Mouse (Mus musculus) heart, adult 11 months (tissue): ENCODE measurements around the gene Pparg.
A peak's percentile ranks its signal among the peaks of the same experiment; 100 is the strongest.

Experiments
- DNase-seq: peaks from one replicate; pipeline ENCODE4 v3.0.0; 2022

Pparg gene

DNA sequence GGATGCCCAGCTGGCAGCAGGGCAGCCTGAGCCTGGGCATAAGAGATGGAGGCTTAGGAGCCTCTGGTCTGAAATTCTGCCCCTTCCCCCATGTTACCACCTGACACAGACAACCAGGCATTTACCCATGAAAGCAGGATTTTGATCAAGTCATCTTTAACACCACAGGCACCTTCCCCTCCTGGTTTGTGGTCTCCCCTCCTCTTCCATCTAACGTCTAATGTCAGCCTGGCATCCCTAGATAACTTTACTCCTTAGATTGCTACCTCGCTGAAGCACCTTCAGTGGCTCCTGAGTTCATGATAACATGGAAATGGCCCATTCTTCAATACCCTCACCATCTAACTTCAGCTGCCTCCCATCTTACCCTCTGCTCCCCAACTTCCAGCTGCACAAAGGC is 157.6 kb downstream of the Pparg start:
- DNase-seq = no peak

- peak; percentile 97 for DNase-seq
Measured at GRCm38 (mm10) chr6:115519275-115519699, 158.5 kb downstream of the Pparg start.

GRCm38 (mm10) chr6:115521923-115522322 is 161.2 kb downstream of the Pparg start:
- peak; percentile 93 for DNase-seq

- peak; percentile 97 for DNase-seq
Measured at GRCm38 (mm10) chr6:115522691-115523146, 162.0 kb downstream of the Pparg start.

- DNase-seq = peak; percentile 95
Measured at GRCm38 (mm10) chr6:115523201-115523600, 162.4 kb downstream of the Pparg start.

- no peak for DNase-seq
Measured at GRCm38 (mm10) chr6:115524449-115524990, 163.8 kb downstream of the Pparg start.

- no peak for DNase-seq
Measured at GRCm38 (mm10) chr6:115527418-115527817, 166.7 kb downstream of the Pparg start.

DNA sequence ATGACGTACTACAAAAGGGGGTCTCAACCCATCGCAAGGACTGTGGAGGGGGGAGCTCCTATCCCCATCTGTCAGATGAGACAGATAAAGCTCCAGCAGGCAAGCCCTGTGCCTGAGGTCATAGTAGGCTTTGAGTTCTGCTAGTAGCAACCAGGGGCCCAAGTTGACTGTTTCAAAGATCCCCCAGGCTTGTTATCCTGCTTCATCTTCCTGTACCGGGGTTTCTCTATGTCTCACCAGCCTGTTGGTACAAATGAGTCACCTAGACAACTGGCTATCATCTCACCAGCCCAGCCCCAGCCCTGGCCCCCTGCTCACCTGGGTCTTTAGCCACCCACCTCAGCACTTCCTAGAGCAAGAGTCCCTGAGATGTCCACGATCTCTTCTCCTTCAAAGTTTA is 167.6 kb downstream of the Pparg start:
- no peak for DNase-seq

DNA sequence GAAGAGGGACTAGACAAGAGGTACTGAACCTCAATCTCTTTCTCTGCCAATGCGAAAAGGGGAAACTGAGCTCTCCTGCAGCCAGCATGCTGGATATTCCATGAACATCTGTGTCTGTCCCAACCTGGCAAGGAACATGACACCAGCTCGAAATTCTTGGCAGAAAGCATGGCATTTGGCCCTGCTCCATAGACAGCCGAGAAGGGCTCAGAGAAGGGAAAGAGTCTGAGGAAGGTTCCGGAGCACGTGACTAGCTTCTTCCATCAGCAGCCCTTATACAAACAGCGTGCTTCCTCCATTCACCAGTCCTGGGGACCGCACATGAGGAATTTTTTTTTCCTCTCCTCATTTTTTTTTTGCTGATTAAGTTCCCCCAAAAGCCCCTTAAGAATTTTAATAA is 173.9 kb downstream of the Pparg start:
- DNase-seq = peak; percentile 93

DNA sequence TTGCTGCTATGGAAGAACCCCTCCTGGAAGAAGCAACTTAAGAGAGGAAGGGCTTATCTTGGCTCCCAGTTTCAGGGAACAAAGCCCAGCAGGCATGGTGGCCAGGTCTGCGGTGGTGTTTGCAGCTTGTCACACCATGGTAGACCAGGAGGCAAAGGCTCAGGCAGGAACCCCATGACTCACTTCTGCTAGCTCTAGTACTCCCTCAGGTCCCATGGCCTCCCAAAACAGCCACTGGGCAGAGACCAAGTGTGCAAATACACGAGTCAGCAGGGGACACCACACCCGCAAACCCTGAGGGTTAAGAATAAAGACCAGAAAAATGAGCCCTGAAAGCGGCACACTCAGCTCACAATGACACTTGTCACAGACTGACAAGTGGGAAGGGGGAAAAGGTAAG is 175.4 kb downstream of the Pparg start:
- DNase-seq = no peak

DNA sequence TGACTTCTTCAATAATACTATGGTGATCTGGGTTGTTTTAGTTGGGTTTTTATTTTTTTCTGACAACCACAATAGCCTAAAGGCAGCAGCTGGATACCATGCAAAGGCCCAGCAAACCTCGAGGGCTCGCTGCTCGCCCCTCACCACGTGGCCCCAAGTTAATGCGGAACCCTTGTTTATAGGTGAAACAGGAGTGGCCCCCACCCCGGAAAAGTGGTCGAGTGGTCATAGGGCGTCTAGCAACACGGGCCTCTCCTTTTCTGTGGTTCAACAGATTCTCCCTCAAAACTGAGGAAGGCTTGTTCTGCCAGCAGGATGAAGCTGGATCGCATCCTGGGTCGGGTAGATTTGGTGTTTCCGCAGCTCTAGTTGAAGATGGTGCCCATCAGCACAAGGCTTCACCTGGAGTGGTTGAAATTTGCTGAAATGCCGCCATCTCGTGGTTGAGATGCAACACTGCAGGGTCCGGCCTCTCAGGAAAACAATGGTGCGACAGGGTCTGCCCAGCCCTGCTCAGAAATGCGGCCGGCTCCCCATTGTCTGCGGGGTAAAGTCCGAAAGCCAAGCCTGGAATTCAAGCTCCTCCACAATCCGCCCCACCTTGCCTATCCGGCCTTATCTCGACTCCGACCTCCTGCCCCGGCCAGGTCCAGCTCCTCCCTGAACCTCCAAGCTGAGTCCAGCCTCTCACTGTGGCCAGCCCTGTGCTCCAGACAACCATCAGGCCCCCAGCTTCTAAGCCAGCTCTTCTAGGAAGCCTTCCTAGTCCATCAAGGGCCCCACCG is 178.1 kb downstream of the Pparg start:
- DNase-seq = peak; percentile 98
